Mouse (Mus musculus): ENCODE results near the gene Chd3. TPM values are rescaled to one million over a fixed set of nuclear protein-coding genes. Genes with fewer than 3 reads are reported as not detected.

Gene Chd3
- polyA plus RNA-seq, 1 experiment = 25.7 TPM

GRCm38 (mm10) chr11:69328517-69328916 lies 40.7 kb downstream of the Chd3 start:
- Histone ChIP-seq H3K27ac (ENCODE audit: insufficient read depth, low read length) (no peak overlapping the region), H3K9me3 (replicated peaks; ENCODE audit: control insufficient read depth, insufficient read depth, low read length, poor library complexity, severe bottlenecking) (no peaks in the 10 kb centered on the region), H3K36me3 (ENCODE audit: control insufficient read depth, insufficient read depth, low read length, poor library complexity, severe bottlenecking) (no peaks in the 10 kb centered on the region), H3K4me1 (ENCODE audit: control insufficient read depth, insufficient read depth, low read length) (no peaks in the 10 kb centered on the region), H3K27me3 (ENCODE audit: control insufficient read depth, insufficient read depth, low read length, poor library complexity, severe bottlenecking) (peaks cover 9% of the 10 kb centered on the region), H3K9ac (ENCODE audit: low read depth, poor library complexity, severe bottlenecking) (no peak overlapping the region), H3K4me3 (ENCODE audit: low read depth, low read length) (no peak overlapping the region)
- no peak for TF ChIP-seq EP300 (IDR thresholded peaks at IDR 0.05; ENCODE audit: insufficient read depth, low read depth, low read length)
- no peak for TF ChIP-seq CTCF (IDR thresholded peaks at IDR 0.05; ENCODE audit: low read depth, low read length)
- no peak for TF ChIP-seq POLR2A (IDR thresholded peaks at IDR 0.05; ENCODE audit: insufficient read depth, low read length)

GRCm38 (mm10) chr11:69327648-69328047 lies 41.6 kb downstream of the Chd3 start:
- no peak overlapping the region for H3K27ac ChIP-seq (ENCODE audit: insufficient read depth, low read length)
- TF ChIP-seq CTCF (IDR thresholded peaks at IDR 0.05; ENCODE audit: low read depth, low read length) = no peak
- no peak for TF ChIP-seq EP300 (IDR thresholded peaks at IDR 0.05; ENCODE audit: insufficient read depth, low read depth, low read length)
- TF ChIP-seq POLR2A (IDR thresholded peaks at IDR 0.05; ENCODE audit: insufficient read depth, low read length) = no peak
- no peak overlapping the region for H3K4me3 ChIP-seq (ENCODE audit: low read depth, low read length)
- H3K9ac ChIP-seq (ENCODE audit: low read depth, poor library complexity, severe bottlenecking) = no peak overlapping the region
- H3K4me1 ChIP-seq (ENCODE audit: control insufficient read depth, insufficient read depth, low read length) = no peaks in the 10 kb centered on the region
- H3K9me3 ChIP-seq (replicated peaks; ENCODE audit: control insufficient read depth, insufficient read depth, low read length, poor library complexity, severe bottlenecking) = no peaks in the 10 kb centered on the region
- H3K27me3 ChIP-seq (ENCODE audit: control insufficient read depth, insufficient read depth, low read length, poor library complexity, severe bottlenecking) = peaks cover 9% of the 10 kb centered on the region
- no peaks in the 10 kb centered on the region for H3K36me3 ChIP-seq (ENCODE audit: control insufficient read depth, insufficient read depth, low read length, poor library complexity, severe bottlenecking)

GRCm38 (mm10) chr11:69327157-69327442 lies 42.1 kb downstream of the Chd3 start:
- H3K4me1 ChIP-seq (ENCODE audit: control insufficient read depth, insufficient read depth, low read length) = no peaks in the 10 kb centered on the region
- H3K27me3 ChIP-seq (ENCODE audit: control insufficient read depth, insufficient read depth, low read length, poor library complexity, severe bottlenecking) = peaks cover 9% of the 10 kb centered on the region
- peak overlapping the region; percentile 64; the same call in 1 of the 2 replicates for H3K9ac ChIP-seq (ENCODE audit: low read depth, poor library complexity, severe bottlenecking)
- H3K4me3 ChIP-seq (ENCODE audit: low read depth, low read length) = peak overlapping the region; percentile 60; the same call in 1 of the 2 replicates
- no peaks in the 10 kb centered on the region for H3K36me3 ChIP-seq (ENCODE audit: control insufficient read depth, insufficient read depth, low read length, poor library complexity, severe bottlenecking)
- no peak for TF ChIP-seq CTCF (IDR thresholded peaks at IDR 0.05; ENCODE audit: low read depth, low read length)
- no peak for TF ChIP-seq EP300 (IDR thresholded peaks at IDR 0.05; ENCODE audit: insufficient read depth, low read depth, low read length)
- no peak for TF ChIP-seq POLR2A (IDR thresholded peaks at IDR 0.05; ENCODE audit: insufficient read depth, low read length)
- no peak overlapping the region for H3K27ac ChIP-seq (ENCODE audit: insufficient read depth, low read length)
- H3K9me3 ChIP-seq (replicated peaks; ENCODE audit: control insufficient read depth, insufficient read depth, low read length, poor library complexity, severe bottlenecking) = no peaks in the 10 kb centered on the region

DNA sequence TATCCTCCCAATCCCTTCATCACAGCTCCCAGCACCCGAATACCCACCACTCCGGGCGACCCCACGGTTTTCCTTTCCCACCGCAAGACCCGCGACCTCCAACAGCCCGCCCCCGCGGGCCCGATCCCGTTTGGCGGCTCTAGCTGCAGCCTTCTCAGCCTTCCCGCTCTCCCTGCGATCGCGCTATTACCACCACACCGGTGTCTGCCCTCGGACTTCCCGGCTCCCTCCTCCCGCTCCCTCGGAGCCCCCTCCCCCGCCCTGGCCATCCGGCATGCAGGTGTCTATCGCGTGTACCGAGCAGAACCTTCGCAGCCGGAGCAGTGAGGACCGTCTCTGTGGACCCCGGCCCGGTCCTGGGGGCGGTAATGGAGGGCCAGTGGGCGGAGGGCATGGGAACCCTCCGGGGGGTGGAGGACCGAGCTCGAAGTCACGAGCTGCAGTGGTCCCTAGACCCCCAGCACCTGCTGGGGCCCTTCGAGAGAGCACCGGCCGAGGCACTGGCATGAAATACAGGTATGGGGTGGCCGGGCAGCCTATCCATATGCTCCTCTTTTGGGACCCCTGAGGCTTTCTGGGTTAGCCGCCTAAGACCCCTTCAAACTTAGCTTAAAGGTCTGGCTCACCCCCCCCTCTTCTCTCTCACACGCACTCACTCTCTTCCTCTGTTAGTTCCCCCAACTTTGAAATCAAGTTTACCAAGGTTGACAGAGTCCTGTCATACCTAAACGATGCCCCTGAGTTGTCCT lies 42.6 kb downstream of the Chd3 start:
- Histone ChIP-seq H3K27ac (ENCODE audit: insufficient read depth, low read length) (no peak overlapping the region), H3K27me3 (ENCODE audit: control insufficient read depth, insufficient read depth, low read length, poor library complexity, severe bottlenecking) (peaks cover 9% of the 10 kb centered on the region)

DNA sequence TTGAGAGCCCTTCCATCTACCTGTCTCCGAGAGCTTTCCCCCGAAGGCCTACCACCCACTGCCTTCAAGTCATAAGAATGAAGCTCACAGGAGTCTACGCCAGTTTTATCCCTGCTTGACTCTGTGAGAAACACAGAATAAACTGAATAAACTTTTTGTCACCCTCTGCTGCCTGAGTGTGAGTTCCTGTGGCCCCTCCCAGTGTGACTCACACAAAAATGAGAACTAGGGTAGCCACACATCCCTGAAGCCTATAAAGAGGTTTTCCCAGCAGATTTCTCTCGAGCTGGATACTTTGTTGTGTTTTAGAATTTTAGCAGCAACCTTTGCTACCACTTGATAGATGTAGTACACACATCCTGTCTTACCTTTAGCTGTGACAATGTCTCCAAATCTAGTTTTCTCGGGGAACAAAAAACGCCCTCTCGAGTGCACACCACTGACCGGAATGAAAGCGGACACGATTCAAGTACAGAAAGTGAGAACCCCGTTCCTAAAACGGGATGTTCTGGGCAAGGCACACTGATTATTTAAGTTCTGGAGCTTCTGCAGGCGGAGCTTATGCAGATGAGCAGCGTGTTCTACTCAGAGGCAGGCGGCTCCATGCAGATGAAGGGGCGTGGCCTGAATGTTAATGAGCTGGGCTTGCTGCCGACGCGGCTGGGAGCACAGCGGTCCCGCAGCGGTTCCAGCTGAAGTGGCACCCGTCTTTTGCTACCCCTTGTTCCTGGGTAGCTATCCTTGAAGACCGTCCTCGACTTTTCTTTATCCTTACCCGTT lies 43.4 kb downstream of the Chd3 start, which contains the start of gene Kcnab3:
Gene Kcnab3 (plus strand): TSS at position 631 of the 780 bp plus-strand sequence.
- no peaks in the 10 kb centered on the region for H3K4me1 ChIP-seq (ENCODE audit: control insufficient read depth, insufficient read depth, low read length)
- peak; percentile 47 for TF ChIP-seq POLR2A (IDR thresholded peaks at IDR 0.05; ENCODE audit: insufficient read depth, low read length)
- no peak for TF ChIP-seq CTCF (IDR thresholded peaks at IDR 0.05; ENCODE audit: low read depth, low read length)
- no peak for TF ChIP-seq EP300 (IDR thresholded peaks at IDR 0.05; ENCODE audit: insufficient read depth, low read depth, low read length)
- H3K4me3 ChIP-seq (ENCODE audit: low read depth, low read length) = peak within 1 kb of the TSS; percentile 60
- no peak within 1 kb of the TSS for H3K27ac ChIP-seq (ENCODE audit: insufficient read depth, low read length)
- peaks cover 9% of the 10 kb centered on the region for H3K27me3 ChIP-seq (ENCODE audit: control insufficient read depth, insufficient read depth, low read length, poor library complexity, severe bottlenecking)
- H3K9me3 ChIP-seq (replicated peaks; ENCODE audit: control insufficient read depth, insufficient read depth, low read length, poor library complexity, severe bottlenecking) = no peaks in the 10 kb centered on the region
- H3K9ac ChIP-seq (ENCODE audit: low read depth, poor library complexity, severe bottlenecking) = peak within 1 kb of the TSS; percentile 64
- no peaks in the 10 kb centered on the region; the same call in 1 of the 2 replicates for H3K36me3 ChIP-seq (ENCODE audit: control insufficient read depth, insufficient read depth, low read length, poor library complexity, severe bottlenecking)

More for the DNA sequence above, 42.6 kb downstream of the Chd3 start:
- Histone ChIP-seq H3K36me3 (ENCODE audit: control insufficient read depth, insufficient read depth, low read length, poor library complexity, severe bottlenecking) (no peaks in the 10 kb centered on the region), H3K9me3 (replicated peaks; ENCODE audit: control insufficient read depth, insufficient read depth, low read length, poor library complexity, severe bottlenecking) (no peaks in the 10 kb centered on the region), H3K4me3 (ENCODE audit: low read depth, low read length) (peak overlapping the region; percentile 60), H3K9ac (ENCODE audit: low read depth, poor library complexity, severe bottlenecking) (peak overlapping the region; percentile 64), H3K4me1 (ENCODE audit: control insufficient read depth, insufficient read depth, low read length) (no peaks in the 10 kb centered on the region)
- no peak for TF ChIP-seq CTCF (IDR thresholded peaks at IDR 0.05; ENCODE audit: low read depth, low read length)

DNA sequence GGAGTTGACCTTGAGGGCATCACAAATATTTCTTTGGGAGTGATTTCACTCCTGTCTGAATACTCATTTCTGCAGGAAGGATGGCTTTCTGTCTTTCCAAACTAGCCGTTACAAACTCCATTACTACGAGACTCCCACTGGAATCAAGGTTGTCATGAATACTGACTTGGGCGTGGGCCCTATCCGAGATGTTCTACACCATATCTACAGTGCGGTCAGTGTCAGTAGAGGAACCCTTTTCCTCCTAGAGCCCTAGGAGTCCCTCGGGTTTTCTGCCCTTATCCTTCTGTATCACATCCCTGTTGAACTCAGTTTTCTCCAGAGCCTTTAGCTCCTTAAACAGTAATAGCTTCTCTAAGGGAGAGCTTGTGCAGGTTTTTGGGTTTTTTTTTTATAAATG lies 44.5 kb downstream of the Chd3 start:
- peaks cover 9% of the 10 kb centered on the region for H3K27me3 ChIP-seq (ENCODE audit: control insufficient read depth, insufficient read depth, low read length, poor library complexity, severe bottlenecking)
- H3K9ac ChIP-seq (ENCODE audit: low read depth, poor library complexity, severe bottlenecking) = peak overlapping the region; percentile 61
- TF ChIP-seq POLR2A (IDR thresholded peaks at IDR 0.05; ENCODE audit: insufficient read depth, low read length) (no peak), EP300 (IDR thresholded peaks at IDR 0.05; ENCODE audit: insufficient read depth, low read depth, low read length) (no peak), CTCF (IDR thresholded peaks at IDR 0.05; ENCODE audit: low read depth, low read length) (no peak)
- no peak overlapping the region for H3K27ac ChIP-seq (ENCODE audit: insufficient read depth, low read length)
- no peaks in the 10 kb centered on the region for H3K4me1 ChIP-seq (ENCODE audit: control insufficient read depth, insufficient read depth, low read length)
- H3K9me3 ChIP-seq (replicated peaks; ENCODE audit: control insufficient read depth, insufficient read depth, low read length, poor library complexity, severe bottlenecking) = no peaks in the 10 kb centered on the region
- H3K36me3 ChIP-seq (ENCODE audit: control insufficient read depth, insufficient read depth, low read length, poor library complexity, severe bottlenecking) = peaks cover 4% of the 10 kb centered on the region; the same call in 1 of the 2 replicates
- H3K4me3 ChIP-seq (ENCODE audit: low read depth, low read length) = no peak overlapping the region

Measured in ES-Bruce4 (cell line).